In the genomic region with DNA sequence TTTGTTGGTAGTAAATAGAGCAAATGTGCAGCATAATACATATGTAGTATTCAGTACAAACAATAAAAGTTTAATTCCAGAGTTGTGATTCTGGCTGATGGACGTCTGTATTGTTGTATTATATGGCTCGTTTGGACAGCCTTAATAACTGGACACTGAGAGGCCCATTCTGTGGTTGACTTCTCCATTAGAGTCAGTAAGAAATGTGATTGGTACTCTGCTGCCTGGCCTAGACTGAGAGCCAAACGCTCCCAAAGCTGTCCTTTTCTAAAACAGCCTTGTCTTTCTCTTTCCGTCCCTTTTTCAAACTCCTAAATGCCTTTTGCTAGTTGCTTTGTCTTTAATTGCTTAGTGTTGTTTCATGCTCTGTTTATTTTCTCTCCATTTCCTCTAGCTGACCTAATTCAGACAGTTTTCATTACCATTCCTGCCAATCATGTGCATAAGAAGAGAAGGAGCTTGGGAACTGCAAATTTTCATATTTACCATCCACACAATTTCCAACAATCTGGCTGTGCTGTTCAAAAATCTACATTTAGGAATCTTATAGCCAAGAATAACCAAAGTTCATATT, we compare ENCODE assay signal across 20 mouse cellular contexts.
DNase-seq lines count a peak whose midpoint lies in the region; ATAC-seq lines count a peak whose summit lies in the region.
"Had no signal": no experiment of that assay in that cellular context is flagged by ENCODE, and none has a peak within 500 bp of the region (broad histone marks: within the 10 kb centered on the region; RNA-seq: fewer than 3 reads in every experiment).

No protein-coding gene starts in this region.

- ATAC-seq in cerebellum, adult (ENCODE audit: insufficient number of reproducible peaks, low FRiP score, low TSS enrichment): peak; percentile 97
- ATAC-seq: forebrain, embryonic 14.5 days; intestine, postnatal 0 days had no signal

- DNase-seq in cerebellum, postnatal 4 days (ENCODE audit: low spot score in 2 of 2): no peak
- DNase-seq in cerebellum, adult 11 months: peak; percentile 2
- DNase-seq in cerebellum, adult 9-10 months: peak; percentile 77
- DNase-seq in retina, adult 2 months (ENCODE audit: low read depth, low spot score): peak; percentile 32
- DNase-seq in kidney, postnatal 36 days: no peak
- DNase-seq in testis, postnatal 10 days (ENCODE audit: low spot score): no peak
- no peak for DNase-seq in T-cell, adult 2 months (ENCODE audit: low spot score)
- DNase-seq: adrenal gland, postnatal 25 days; gastrocnemius, postnatal 14 days; heart, postnatal 36 days; kidney, postnatal 14 days; lung, embryonic 14.5 days; lung, postnatal 14 days; right cerebral cortex, postnatal 25 days; spleen, adult 18-20 months; thymus, adult 18-20 months; thymus, postnatal 25 days had no signal

Comparison
In these comparisons a context has a peak if more than half of its experiments do, and no peak if none do; other contexts are left out.
1. DNase-seq: peak in cerebellum, adult 11 months (single experiment), cerebellum, adult 9-10 months (single experiment) and retina, adult 2 months (single experiment); none in cerebellum, postnatal 4 days (0 of 2), kidney, postnatal 36 days (0 of 2), testis, postnatal 10 days (single experiment) and T-cell, adult 2 months (single experiment).